Mouse (Mus musculus): Measurements from ENCODE around the gene 4930469K13Rik.

DNA sequence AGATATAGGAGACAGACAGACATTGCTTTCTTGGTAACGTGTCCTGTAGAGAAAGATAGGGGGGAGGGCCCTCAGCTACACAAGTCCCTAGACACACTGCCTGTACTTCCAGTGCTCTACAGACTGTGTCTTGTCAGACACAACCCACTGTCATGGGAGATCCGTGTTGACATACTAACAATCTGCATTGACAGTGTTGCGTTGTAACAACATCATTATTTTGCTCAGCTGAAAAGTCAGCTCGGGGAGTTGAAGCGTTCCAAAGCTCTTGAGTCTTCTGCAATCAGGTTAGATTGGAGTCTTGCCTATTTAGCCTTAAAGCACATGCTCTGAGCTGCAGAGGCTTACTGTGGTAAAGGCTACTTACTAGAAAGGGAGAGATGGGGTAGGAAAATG is 50.8 kb downstream of the 4930469K13Rik start:
- TF ChIP-seq POLR2A (IDR thresholded peaks at IDR 0.05; ENCODE audit: control insufficient read depth, low read depth, low read length) (no peak), CTCF (IDR thresholded peaks at IDR 0.05; ENCODE audit: control insufficient read depth, insufficient read depth, insufficient replicate concordance, low read depth, low read length) (no peak)
